Mouse (Mus musculus) gastrocnemius, adult 2 months (tissue): ENCODE results near the gene Prune1. TPM values are rescaled to one million over a fixed set of nuclear protein-coding genes. Genes with fewer than 3 reads are reported as not detected.

ENCODE experiments used
- DNase-seq: peaks from one replicate; pipeline ENCODE4 v3.0.0; 2022
- H3K27ac ChIP-seq: fragments of 200-600 bp; 2 replicates; pipeline ENCODE4 v1.8.1; 2022; ENCODE audit warnings: mild to moderate bottlenecking
- H3K4me3 ChIP-seq: fragments of 200-600 bp; 2 replicates; pipeline ENCODE4 v1.8.1; 2022; ENCODE audit warnings: mild to moderate bottlenecking, moderate library complexity
- CTCF ChIP-seq: fragments of 200-600 bp; IDR thresholded peaks from 2 replicates; pipeline ENCODE4 v1.8.1; 2022; ENCODE audit warnings: antibody characterized with exemption, mild to moderate bottlenecking, moderate library complexity
- intact Hi-C: fragments of 180-260 bp; cut with DNase I; formaldehyde crosslinking; loops from one replicate; pipeline ENCODE4 v1.15.1; 2025
- long read RNA-seq, 2 experiments: library from polyadenylated mRNA; stranded (forward); transcript quantifications; one replicate each; pipeline ENCODE4 v2.0.0; 2021
- total RNA-seq, 2 experiments: library from RNA; stranded (reverse); gene quantifications; 2 replicates each; pipeline ENCODE4 v1.2.3; 2021

Prune1 gene
- total RNA-seq, result 10 to 100 TPM; 45.8 to 46.9 TPM
- long read RNA-seq, experiment 1, transcript Prune1-201 (8 exons, 3,140 nt), result major isoform, 71 of 83 reads
- long read RNA-seq, experiment 1, partial matches to known transcripts, result 1 of 83 reads
- long read RNA-seq, experiment 1, other reads (novel, unspliced or antisense), result 11 of 83 reads
- long read RNA-seq, experiment 2, transcript Prune1-201 (8 exons, 3,140 nt), result major isoform, 61 of 83 reads
- long read RNA-seq, experiment 2, partial matches to known transcripts, result 5 of 83 reads
- long read RNA-seq, experiment 2, other reads (novel, unspliced or antisense), result 17 of 83 reads

GRCm38 (mm10) chr3:95281216-95282126 lies at the start of gene Prune1, which contains the start of gene Mindy1:
TSS of gene Prune1 (minus strand) at chr3:95282076.
TSS of gene Mindy1 (plus strand) at chr3:95281345.
- intact Hi-C loops, result no loop called here
- TF ChIP-seq CTCF, result peak; percentile 43
- Histone ChIP-seq H3K27ac (peak within 1 kb of the TSS; percentile 95), H3K4me3 (peak within 1 kb of the TSS; percentile 88)
- peak; percentile 100 for DNase-seq

- H3K4me3 ChIP-seq, result no peak overlapping the region
- intact Hi-C loops, result no loop called here
- DNase-seq, result no peak
- no peak overlapping the region for H3K27ac ChIP-seq
- no peak for TF ChIP-seq CTCF
These were observed 49.7 kb upstream of the Prune1 start for GRCm38 (mm10) chr3:95331528-95331927.

GRCm38 (mm10) chr3:95328803-95329404 lies 47.0 kb upstream of the Prune1 start:
- DNase-seq, result no peak
- H3K4me3 ChIP-seq, result no peak overlapping the region
- intact Hi-C loops, result no loop called here
- no peak overlapping the region for H3K27ac ChIP-seq
- TF ChIP-seq CTCF, result no peak

GRCm38 (mm10) chr3:95324454-95325144 lies 42.7 kb upstream of the Prune1 start:
- Histone ChIP-seq H3K4me3 (no peak overlapping the region), H3K27ac (no peak overlapping the region)
- peak; percentile 43 for TF ChIP-seq CTCF
- DNase-seq, result no peak
- intact Hi-C loops, result no loop called here

- intact Hi-C loops, result no loop called here
- no peak for TF ChIP-seq CTCF
- Histone ChIP-seq H3K27ac (peak overlapping the region; percentile 8; the same call in 1 of the 2 replicates), H3K4me3 (no peak overlapping the region)
- no peak for DNase-seq
These were observed 41.6 kb upstream of the Prune1 start for GRCm38 (mm10) chr3:95323429-95323828.

GRCm38 (mm10) chr3:95319701-95320625 lies 38.1 kb upstream of the Prune1 start:
- no peak for TF ChIP-seq CTCF
- intact Hi-C loops, result no loop called here
- Histone ChIP-seq H3K4me3 (no peak overlapping the region), H3K27ac (peak overlapping the region; percentile 2; the same call in 1 of the 2 replicates)
- no peak for DNase-seq

GRCm38 (mm10) chr3:95319110-95319509 lies 37.2 kb upstream of the Prune1 start:
- TF ChIP-seq CTCF, result no peak
- no peak for DNase-seq
- peak overlapping the region; percentile 99 for H3K27ac ChIP-seq
- H3K4me3 ChIP-seq, result peak overlapping the region; percentile 40; the same call in 1 of the 2 replicates
- intact Hi-C loops, result no loop called here

GRCm38 (mm10) chr3:95318548-95318947 lies 36.7 kb upstream of the Prune1 start:
- intact Hi-C loops, result no loop called here
- no peak for TF ChIP-seq CTCF
- peak; percentile 76 for DNase-seq
- Histone ChIP-seq H3K27ac (peak overlapping the region; percentile 99), H3K4me3 (peak overlapping the region; percentile 46)

- peak overlapping the region; percentile 99 for H3K27ac ChIP-seq
- DNase-seq, result peak; percentile 81
- H3K4me3 ChIP-seq, result peak overlapping the region; percentile 46
- intact Hi-C loops, result no loop called here
- TF ChIP-seq CTCF, result peak; percentile 76
These were observed 35.7 kb upstream of the Prune1 start for GRCm38 (mm10) chr3:95317414-95318080.

- peak overlapping the region; percentile 91 for H3K4me3 ChIP-seq
- intact Hi-C loops, result no loop called here
- no peak for TF ChIP-seq CTCF
- H3K27ac ChIP-seq, result peak overlapping the region; percentile 99
- DNase-seq, result no peak
These were observed 34.1 kb upstream of the Prune1 start for GRCm38 (mm10) chr3:95315844-95316550.
